Mouse (Mus musculus): Measurements from ENCODE around the gene Rplp0.
A peak's percentile ranks its signal among the peaks of the same experiment; 100 is the strongest.
"Not testable (repeated sequence)": the region's sequence is repeated elsewhere in the genome, so short reads cannot be mapped to it uniquely, and the experiment has no call there.

Rplp0 gene

GRCm38 (mm10) chr5:115553801-115554420, 5.4 kb upstream of the Rplp0 start:
- no peak for DNase-seq

- DNase-seq = no peak
These were observed 4.6 kb upstream of the Rplp0 start for GRCm38 (mm10) chr5:115554536-115555291.

- DNase-seq = peak; percentile 85
These were observed 3.0 kb upstream of the Rplp0 start for GRCm38 (mm10) chr5:115556217-115556616.

GRCm38 (mm10) chr5:115558182-115558794, 979 bp upstream of the Rplp0 start:
- DNase-seq = no peak

- no peak for DNase-seq
These were observed 1.2 kb downstream of the Rplp0 start for GRCm38 (mm10) chr5:115560336-115560905.

GRCm38 (mm10) chr5:115563771-115564585, 4.7 kb downstream of the Rplp0 start:
- DNase-seq = no peak

GRCm38 (mm10) chr5:115564737-115565393, 5.6 kb downstream of the Rplp0 start, which contains the start of gene Gcn1l1:
TSS of gene Gcn1l1 (plus strand) at chr5:115565254.
- DNase-seq = peak; percentile 88

GRCm38 (mm10) chr5:115565403-115565802, 6.1 kb downstream of the Rplp0 start:
- DNase-seq = no peak

GRCm38 (mm10) chr5:115568681-115569080, 9.4 kb downstream of the Rplp0 start:
- DNase-seq = peak; percentile 47

- no peak for DNase-seq
These were observed 10.0 kb downstream of the Rplp0 start for GRCm38 (mm10) chr5:115569308-115569707.

GRCm38 (mm10) chr5:115569721-115570120, 10.5 kb downstream of the Rplp0 start:
- DNase-seq = no peak

- no peak for DNase-seq
These were observed 11.8 kb downstream of the Rplp0 start for GRCm38 (mm10) chr5:115571086-115571485.

- DNase-seq = peak; percentile 86
These were observed 13.6 kb downstream of the Rplp0 start for GRCm38 (mm10) chr5:115572679-115573535.

GRCm38 (mm10) chr5:115574992-115575391, 15.7 kb downstream of the Rplp0 start:
- DNase-seq = peak; percentile 54

- DNase-seq = not testable (repeated sequence)
These were observed 18.4 kb downstream of the Rplp0 start for GRCm38 (mm10) chr5:115577686-115578085.

- no peak for DNase-seq
These were observed 19.7 kb downstream of the Rplp0 start for GRCm38 (mm10) chr5:115578922-115579321.

GRCm38 (mm10) chr5:115579363-115579762, 20.1 kb downstream of the Rplp0 start:
- DNase-seq = no peak

- DNase-seq = no peak
These were observed 21.1 kb downstream of the Rplp0 start for GRCm38 (mm10) chr5:115580229-115581001.

- DNase-seq = no peak
These were observed 22.4 kb downstream of the Rplp0 start for GRCm38 (mm10) chr5:115581662-115582061.

- DNase-seq = peak; percentile 53
These were observed 26.3 kb downstream of the Rplp0 start for GRCm38 (mm10) chr5:115585616-115586015.

Measured in kidney, postnatal 14 days (tissue).